Mouse (Mus musculus) small intestine, adult 2 months (tissue): ENCODE data around the gene Txlna.
A peak's percentile ranks its signal among the peaks of the same experiment; 100 is the strongest.

Source experiments
- CTCF ChIP-seq: fragments of 200-500 bp; IDR thresholded peaks from 2 replicates; pipeline ENCODE4 v1.5.1; 2012; ENCODE audit warnings: low read depth, mild to moderate bottlenecking, control low read depth, inconsistent platforms, low read length, moderate library complexity, mixed read lengths; ENCODE audit not compliant: insufficient replicate concordance, insufficient read length; ENCODE audit errors: extremely low read depth
- POLR2A ChIP-seq: fragments of 200-500 bp; IDR thresholded peaks from 2 replicates; pipeline ENCODE4 v1.6.1; 2012; ENCODE audit warnings: low read depth, mild to moderate bottlenecking, control low read depth, inconsistent platforms, low read length, moderate library complexity

DNA sequence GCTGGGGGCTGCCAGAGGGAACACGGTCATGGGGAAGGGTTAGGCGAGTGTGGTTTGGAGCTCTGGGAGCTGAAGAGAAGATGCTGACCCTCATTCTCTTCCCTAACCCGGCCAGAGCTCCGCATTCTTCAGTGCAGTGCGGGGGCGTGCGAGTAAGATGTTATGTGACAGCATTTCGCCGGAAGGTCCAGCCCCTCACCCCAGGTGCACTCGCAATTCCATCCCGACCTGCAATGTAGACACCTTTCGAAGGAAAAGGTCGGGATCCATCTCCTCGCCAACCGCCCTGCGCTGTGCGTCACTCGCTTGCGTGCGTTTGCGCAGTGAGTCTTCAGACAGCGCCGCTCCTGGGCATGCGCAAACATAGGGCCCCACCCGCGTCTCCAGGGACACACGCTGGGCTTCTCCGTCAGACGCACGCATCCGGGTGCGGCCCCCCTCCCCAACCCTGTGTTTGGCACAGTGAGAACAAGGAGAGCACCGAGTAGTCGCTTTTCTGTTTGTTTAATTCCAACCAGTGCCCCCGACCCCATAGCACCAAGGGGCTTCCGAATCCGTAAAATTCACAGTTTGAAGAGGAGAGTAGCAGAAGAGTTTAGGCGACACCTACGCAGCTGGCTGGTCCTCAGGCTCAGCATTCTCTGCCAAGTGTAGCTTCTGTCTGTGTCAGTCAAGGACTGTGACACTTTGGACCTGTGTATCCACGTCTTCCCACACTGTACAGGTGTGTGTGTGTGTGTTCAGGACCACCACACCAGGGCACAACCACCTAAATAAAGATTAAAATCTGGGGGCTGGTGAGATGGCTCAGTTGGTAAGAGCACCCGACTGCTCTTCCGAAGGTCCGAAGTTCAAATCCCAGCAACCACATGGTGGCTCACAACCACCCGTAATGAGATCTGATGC is 21.8 kb downstream of the Txlna start, which contains the start of gene Iqcc:
- peak; percentile 82 for TF ChIP-seq POLR2A
- no peak for TF ChIP-seq CTCF
